Mouse (Mus musculus) myocyte (in vitro differentiated cells): ENCODE results near the gene Olfr564.

ENCODE experiments used
- E2F4 ChIP-seq: IDR thresholded peaks from one replicate; pipeline ENCODE4 v1.6.1; 2011; ENCODE audit warnings: mild to moderate bottlenecking, control low read depth, moderate library complexity; ENCODE audit not compliant: insufficient read depth
- MAX ChIP-seq: IDR thresholded peaks from one replicate; pipeline ENCODE4 v1.6.1; 2011; ENCODE audit warnings: low read depth, mild to moderate bottlenecking, control low read depth
- MYOD1 ChIP-seq, 3 experiments: IDR thresholded peaks; one replicate each; pipeline ENCODE4 v1.6.1; 2011; ENCODE audit warnings: control low read depth in 2 of 3, low read depth in 2 of 3, mild to moderate bottlenecking in 2 of 3, moderate library complexity in 1 of 3; ENCODE audit not compliant: insufficient read length in 2 of 3, control insufficient read depth in 1 of 3
- MYOG ChIP-seq, 3 experiments: IDR thresholded peaks; one replicate each; pipeline ENCODE4 v1.6.1; 2011; ENCODE audit warnings: control low read depth in 2 of 3, low read depth in 2 of 3, mild to moderate bottlenecking in 2 of 3; ENCODE audit not compliant: insufficient read length in 2 of 3, control insufficient read depth in 1 of 3, insufficient read depth in 1 of 3
- POLR2A ChIP-seq: IDR thresholded peaks from one replicate; pipeline ENCODE4 v1.6.1; 2011; ENCODE audit warnings: low read depth, mild to moderate bottlenecking, control low read depth, moderate library complexity; ENCODE audit not compliant: insufficient read length
- TCF12 ChIP-seq: IDR thresholded peaks from one replicate; pipeline ENCODE4 v1.6.1; 2011; ENCODE audit warnings: mild to moderate bottlenecking, control low read depth; ENCODE audit not compliant: poor library complexity, insufficient read depth, severe bottlenecking
- USF1 ChIP-seq: IDR thresholded peaks from one replicate; pipeline ENCODE4 v1.6.1; 2011; ENCODE audit warnings: low read depth, mild to moderate bottlenecking, control low read depth, moderate library complexity

DNA sequence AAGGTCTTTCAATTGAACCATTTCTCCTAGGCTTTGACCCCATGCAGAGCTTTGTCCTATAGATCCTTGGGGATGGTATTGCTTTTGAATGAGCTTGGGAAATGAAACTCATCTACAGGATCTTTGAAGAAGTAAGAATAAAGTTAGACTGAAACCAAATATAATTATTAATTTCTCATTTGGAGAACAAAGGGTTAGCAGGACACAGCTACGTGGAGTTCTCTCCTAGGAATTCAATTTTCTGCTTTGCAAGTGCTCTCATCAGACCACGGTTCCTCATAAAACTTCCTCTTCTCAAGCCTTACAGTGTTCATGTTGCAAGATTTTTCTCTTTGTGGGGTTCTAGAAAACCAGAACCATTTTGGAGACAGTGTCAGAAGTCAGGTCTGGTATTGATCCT is 32.4 kb upstream of the Olfr564 start, which contains the start of gene Olfr561:
- TF ChIP-seq POLR2A = no peak
- TF ChIP-seq MAX = no peak
- TF ChIP-seq USF1 = no peak
- no peak for TF ChIP-seq MYOD1 (IDR thresholded peaks at IDR 0.05; ENCODE audit: control insufficient read depth in 1 of 3, insufficient read length in 2 of 3, low read depth in 2 of 3)
- no peak for TF ChIP-seq MYOG (IDR thresholded peaks at IDR 0.05; ENCODE audit: control insufficient read depth in 1 of 3, insufficient read depth in 1 of 3, insufficient read length in 2 of 3, low read depth in 2 of 3)
- no peak for TF ChIP-seq TCF12
- no peak for TF ChIP-seq E2F4
